Mouse (Mus musculus) liver, embryonic 15.5 days (tissue): ENCODE measurements around the gene Gm13696. TPM values are rescaled to one million over a fixed set of nuclear protein-coding genes. Genes with fewer than 3 reads are reported as not detected.
"Not testable (repeated sequence)": the region's sequence is repeated elsewhere in the genome, so short reads cannot be mapped to it uniquely, and the experiment has no call there.

Experiments used
- ATAC-seq: fragments of 200-750 bp; cut with Nextera tagmentation; 2 replicates; pipeline ENCODE4 v1.8.0; 2017; ENCODE audit warnings: moderate number of reproducible peaks, mild to moderate bottlenecking, moderate library complexity; ENCODE audit not compliant: insufficient read depth
- H3K27ac ChIP-seq: fragments of 300-500 bp; sonication (generic); replicated peaks from 2 replicates; pipeline ENCODE4 v1.5.1; 2015; ENCODE audit warnings: mild to moderate bottlenecking, inconsistent platforms
- H3K27me3 ChIP-seq: fragments of 300-500 bp; sonication (generic); 2 replicates; pipeline ENCODE4 v1.6.1; 2015; ENCODE audit warnings: mild to moderate bottlenecking, inconsistent platforms
- H3K36me3 ChIP-seq: fragments of 300-500 bp; sonication (generic); replicated peaks from 2 replicates; pipeline ENCODE4 v1.6.1; 2015; ENCODE audit warnings: moderate library complexity, mild to moderate bottlenecking, inconsistent platforms
- H3K4me1 ChIP-seq: fragments of 300-500 bp; sonication (generic); replicated peaks from 2 replicates; pipeline ENCODE4 v1.6.1; 2015; ENCODE audit warnings: inconsistent platforms
- H3K4me2 ChIP-seq: fragments of 300-500 bp; sonication (generic); 2 replicates; pipeline ENCODE4 v1.6.1; 2015; ENCODE audit warnings: moderate library complexity, mild to moderate bottlenecking, inconsistent platforms
- H3K4me3 ChIP-seq: fragments of 300-500 bp; sonication (generic); replicated peaks from 2 replicates; pipeline ENCODE4 v1.5.1; 2015; ENCODE audit warnings: mild to moderate bottlenecking, inconsistent platforms
- H3K9ac ChIP-seq: fragments of 300-500 bp; sonication (generic); 2 replicates; pipeline ENCODE4 v1.6.1; 2015; ENCODE audit warnings: moderate library complexity, mild to moderate bottlenecking, inconsistent platforms
- H3K9me3 ChIP-seq: fragments of 300-500 bp; sonication (generic); replicated peaks from 2 replicates; pipeline ENCODE4 v1.6.1; 2016; ENCODE audit warnings: inconsistent platforms
- WGBS: fragments of 180-500 bp; shearing (Covaris S2); methylation state at CpG from one replicate; pipeline ENCODE4 v1.1.7; 2015; ENCODE audit warnings: mixed read lengths; ENCODE audit not compliant: insufficient replicate concordance; 5-methylcytosine and 5-hydroxymethylcytosine counted together
- polyA plus RNA-seq: library from polyadenylated mRNA; unstranded; fragments of >200 nt; fragmentation: Nextera tagmentation; extraction: Ambion mirVana; gene quantifications from 2 replicates; pipeline ENCODE4 v1.2.1, GENCODE M21; 2015

The Gm13696 gene
- polyA plus RNA-seq, 1 experiment from 2014 or later = not detected

- not testable (repeated sequence) for H3K36me3 ChIP-seq, H3K9me3 ChIP-seq, H3K27me3 ChIP-seq, H3K4me3 ChIP-seq, H3K4me1 ChIP-seq, H3K27ac ChIP-seq, H3K9ac ChIP-seq
- ATAC-seq = peak; percentile 28; the same call in 1 of the 2 replicates
- 0 out of 2 replicates have a peak overlapping the region, but pooled peaks have one; percentile 20 for H3K4me2 ChIP-seq
- WGBS = 13% methylated on average over 8 of the region's 9 CpGs
Observed at GRCm38 (mm10) chr2:83993639-83994255, 20.8 kb downstream of the Gm13696 start.

GRCm38 (mm10) chr2:83994526-83994925, 21.6 kb downstream of the Gm13696 start:
- not testable (repeated sequence) for ATAC-seq, H3K4me1 ChIP-seq, H3K9ac ChIP-seq, H3K27me3 ChIP-seq, H3K36me3 ChIP-seq, H3K4me3 ChIP-seq, H3K27ac ChIP-seq, H3K4me2 ChIP-seq, H3K9me3 ChIP-seq
- 45% methylated on average over 2 of the region's 3 CpGs for WGBS

GRCm38 (mm10) chr2:84008913-84009312, 36.0 kb downstream of the Gm13696 start:
- 43% methylated on average over 1 of the region's 1 CpGs for WGBS
- H3K9me3 ChIP-seq = no peaks in the 10 kb centered on the region

GRCm38 (mm10) chr2:84009818-84010217, 36.9 kb downstream of the Gm13696 start:
- Histone ChIP-seq H3K4me1 (0 out of 2 replicates have a peak, but pooled peaks cover 7% of the 10 kb centered on the region), H3K4me3 (no peak overlapping the region), H3K27ac (no peak overlapping the region), H3K27me3 (no peaks in the 10 kb centered on the region), H3K9me3 (no peaks in the 10 kb centered on the region), H3K4me2 (no peak overlapping the region), H3K36me3 (no peaks in the 10 kb centered on the region), H3K9ac (no peak overlapping the region)
- 16% methylated on average over 3 of the region's 3 CpGs for WGBS
- no peak for ATAC-seq

More at GRCm38 (mm10) chr2:84008913-84009312, 36.0 kb downstream of the Gm13696 start:
- Histone ChIP-seq H3K27me3 (no peaks in the 10 kb centered on the region), H3K27ac (no peak overlapping the region), H3K36me3 (no peaks in the 10 kb centered on the region), H3K4me1 (0 out of 2 replicates have a peak, but pooled peaks cover 7% of the 10 kb centered on the region), H3K9ac (no peak overlapping the region), H3K4me3 (no peak overlapping the region), H3K4me2 (no peak overlapping the region)
- no peak for ATAC-seq

- H3K9me3 ChIP-seq = no peaks in the 10 kb centered on the region
- no peak overlapping the region for H3K4me2 ChIP-seq
- no peak overlapping the region for H3K9ac ChIP-seq
- H3K4me3 ChIP-seq = no peak overlapping the region
- no peaks in the 10 kb centered on the region for H3K27me3 ChIP-seq
- WGBS = 54% methylated on average over 6 of the region's 6 CpGs
- peaks cover 16% of the 10 kb centered on the region for H3K4me1 ChIP-seq
- no peak overlapping the region for H3K27ac ChIP-seq
- no peaks in the 10 kb centered on the region for H3K36me3 ChIP-seq
- ATAC-seq = no peak
Observed at GRCm38 (mm10) chr2:84014572-84014971, 41.6 kb downstream of the Gm13696 start.

- not testable (repeated sequence) for ATAC-seq, H3K27me3 ChIP-seq, H3K4me3 ChIP-seq, H3K9ac ChIP-seq, H3K36me3 ChIP-seq, H3K4me2 ChIP-seq, H3K27ac ChIP-seq, H3K9me3 ChIP-seq
- 68% methylated on average over 5 of the region's 5 CpGs for WGBS
- peaks cover 14% of the 10 kb centered on the region for H3K4me1 ChIP-seq
Observed at GRCm38 (mm10) chr2:84016291-84016690, 43.4 kb downstream of the Gm13696 start.

GRCm38 (mm10) chr2:84018330-84018729, 45.4 kb downstream of the Gm13696 start:
- Histone ChIP-seq H3K27me3 (no peaks in the 10 kb centered on the region), H3K27ac (no peak overlapping the region), H3K9ac (no peak overlapping the region), H3K9me3 (no peaks in the 10 kb centered on the region), H3K36me3 (no peaks in the 10 kb centered on the region), H3K4me3 (no peak overlapping the region), H3K4me2 (no peak overlapping the region), H3K4me1 (peaks cover 14% of the 10 kb centered on the region)
- WGBS = 39% methylated on average over 3 of the region's 3 CpGs
- no peak for ATAC-seq

GRCm38 (mm10) chr2:84019519-84020305, 46.8 kb downstream of the Gm13696 start:
- WGBS = 17% methylated on average over 8 of the region's 8 CpGs
- H3K27ac ChIP-seq = 0 out of 2 replicates have a peak overlapping the region, but pooled peaks have one; percentile 31
- no peak overlapping the region for H3K9ac ChIP-seq
- peak; percentile 73 for ATAC-seq
- H3K4me1 ChIP-seq = peaks cover 14% of the 10 kb centered on the region
- no peaks in the 10 kb centered on the region for H3K36me3 ChIP-seq
- H3K9me3 ChIP-seq = no peaks in the 10 kb centered on the region
- no peaks in the 10 kb centered on the region for H3K27me3 ChIP-seq
- H3K4me3 ChIP-seq = no peak overlapping the region
- H3K4me2 ChIP-seq = no peak overlapping the region

- no peak overlapping the region for H3K4me2 ChIP-seq
- H3K36me3 ChIP-seq = no peaks in the 10 kb centered on the region
- no peak overlapping the region for H3K9ac ChIP-seq
- no peak overlapping the region for H3K4me3 ChIP-seq
- WGBS = 35% methylated on average over 2 of the region's 2 CpGs
- H3K27me3 ChIP-seq = no peaks in the 10 kb centered on the region
- H3K9me3 ChIP-seq = no peaks in the 10 kb centered on the region
- H3K4me1 ChIP-seq = peaks cover 14% of the 10 kb centered on the region
- no peak for ATAC-seq
- H3K27ac ChIP-seq = no peak overlapping the region
Observed at GRCm38 (mm10) chr2:84021930-84022329, 49.0 kb downstream of the Gm13696 start.

- H3K4me2 ChIP-seq = no peak overlapping the region
- WGBS = 79% methylated on average over 2 of the region's 2 CpGs
- H3K27ac ChIP-seq = no peak overlapping the region
- no peak overlapping the region for H3K4me3 ChIP-seq
- no peaks in the 10 kb centered on the region for H3K27me3 ChIP-seq
- peaks cover 13% of the 10 kb centered on the region for H3K4me1 ChIP-seq
- H3K36me3 ChIP-seq = no peaks in the 10 kb centered on the region
- H3K9me3 ChIP-seq = no peaks in the 10 kb centered on the region
- ATAC-seq = no peak
- no peak overlapping the region for H3K9ac ChIP-seq
Observed at GRCm38 (mm10) chr2:84022905-84023304, 50.0 kb downstream of the Gm13696 start.

GRCm38 (mm10) chr2:84023319-84023718, 50.4 kb downstream of the Gm13696 start:
- no peaks in the 10 kb centered on the region for H3K27me3 ChIP-seq
- H3K9ac ChIP-seq = no peak overlapping the region
- no peaks in the 10 kb centered on the region for H3K36me3 ChIP-seq
- peaks cover 8% of the 10 kb centered on the region for H3K4me1 ChIP-seq
- no peak overlapping the region for H3K27ac ChIP-seq
- 67% methylated on average over 2 of the region's 2 CpGs for WGBS
- no peak overlapping the region for H3K4me3 ChIP-seq
- H3K9me3 ChIP-seq = no peaks in the 10 kb centered on the region
- ATAC-seq = no peak
- H3K4me2 ChIP-seq = no peak overlapping the region
